Mouse (Mus musculus) liver, embryonic 14.5 days (tissue): ENCODE data around the gene Tor2a.

Experiments used
- CTCF ChIP-seq: IDR thresholded peaks from 2 replicates; pipeline ENCODE4 v1.5.1; 2016; ENCODE audit warnings: antibody characterized with exemption, low read depth, control low read depth
- EP300 ChIP-seq: IDR thresholded peaks from 2 replicates; pipeline ENCODE4 v1.6.1; 2016; ENCODE audit warnings: antibody characterized with exemption, low read depth

- TF ChIP-seq EP300 = no peak
- no peak for TF ChIP-seq CTCF
Measured at GRCm38 (mm10) chr2:32730854-32731253, 26.2 kb upstream of the Tor2a start.
